Mouse (Mus musculus) ES-E14 (cell line): ENCODE data around the gene Ucn2.

Source experiments
- CHD2 ChIP-seq: IDR thresholded peaks from 2 replicates; pipeline ENCODE4 v1.6.1; 2014; ENCODE audit warnings: mild to moderate bottlenecking, low read depth, low read length, inconsistent platforms
- HCFC1 ChIP-seq: IDR thresholded peaks from 2 replicates; pipeline ENCODE4 v1.6.1; 2012; ENCODE audit warnings: low read length, inconsistent platforms, borderline replicate concordance; ENCODE audit not compliant: insufficient read depth
- MAFK ChIP-seq: IDR thresholded peaks from 2 replicates; pipeline ENCODE4 v1.6.1; 2014; ENCODE audit warnings: mild to moderate bottlenecking, low read depth, low read length, inconsistent platforms; ENCODE audit not compliant: insufficient read depth
- ZC3H11A ChIP-seq: IDR thresholded peaks from 2 replicates; pipeline ENCODE4 v1.6.1; 2012; ENCODE audit warnings: low read depth, mild to moderate bottlenecking, inconsistent platforms, low read length, borderline replicate concordance
- ZNF384 ChIP-seq: IDR thresholded peaks from 2 replicates; pipeline ENCODE4 v1.6.1; 2012; ENCODE audit warnings: low read depth, low read length, inconsistent platforms

DNA sequence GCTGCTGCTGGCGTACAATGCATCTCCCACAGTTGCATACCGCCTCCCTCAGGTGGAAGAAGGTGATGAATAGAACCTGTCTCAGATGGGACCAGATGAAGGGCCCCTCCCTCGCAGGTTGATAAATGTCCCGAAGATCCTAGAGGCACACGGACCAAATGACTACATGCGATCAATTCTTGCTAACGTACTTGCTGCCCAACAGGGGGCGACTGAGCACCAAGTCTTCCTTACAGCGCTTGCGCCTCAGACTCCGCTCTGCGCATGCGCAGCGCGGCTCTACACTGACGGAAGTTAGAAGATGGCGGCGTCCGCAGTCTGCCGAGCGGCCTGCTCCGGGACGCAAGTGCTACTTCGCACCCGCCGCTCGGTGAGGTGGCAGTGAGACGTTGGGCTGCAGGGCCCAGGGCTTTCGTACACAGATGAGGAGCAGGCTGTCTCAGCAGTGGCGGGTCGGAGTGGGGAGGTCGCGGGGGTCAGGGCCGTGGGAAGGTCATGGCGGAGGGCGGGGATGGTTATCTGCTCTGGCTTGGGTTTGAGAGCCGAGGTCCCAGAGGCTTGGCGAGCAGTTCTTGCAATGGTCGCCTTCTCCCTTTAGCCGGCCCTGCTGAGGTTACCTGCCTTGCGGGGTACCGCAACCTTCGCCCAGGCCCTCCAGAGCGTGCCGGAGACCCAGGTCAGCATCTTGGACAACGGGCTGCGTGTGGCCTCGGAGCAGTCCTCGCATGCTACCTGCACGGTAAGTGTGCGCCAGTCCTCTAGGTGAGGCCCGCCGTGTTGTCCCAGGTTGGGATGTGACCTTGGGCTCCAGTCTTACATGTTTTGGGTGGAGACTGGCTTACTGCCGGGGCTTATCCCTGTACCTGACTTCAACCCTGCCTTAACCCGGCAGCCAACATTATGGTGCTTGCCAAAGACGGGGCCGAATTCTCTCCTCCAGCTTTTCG, 49.1 kb upstream of the Ucn2 start, which contains the start of gene Uqcrc1:
- no peak for TF ChIP-seq CHD2
- TF ChIP-seq ZNF384: no peak
- no peak for TF ChIP-seq MAFK
- peak; percentile 40; the same call in 1 of the 2 replicates for TF ChIP-seq ZC3H11A
- peak; percentile 73 for TF ChIP-seq HCFC1
